Mouse (Mus musculus) midbrain, embryonic 15.5 days (tissue): Measurements from ENCODE around the gene Nnmt. TPM values are rescaled to one million over a fixed set of nuclear protein-coding genes. Genes with fewer than 3 reads are reported as not detected.

Experiments used
- ATAC-seq: fragments of 200-750 bp; cut with Nextera tagmentation; replicated peaks from 2 replicates; pipeline ENCODE4 v1.8.0; 2017; ENCODE audit warnings: moderate TSS enrichment
- H3K27ac ChIP-seq: fragments of 300-500 bp; sonication (generic); 2 replicates; pipeline ENCODE4 v1.5.1; 2015; ENCODE audit warnings: mild to moderate bottlenecking, inconsistent platforms
- H3K27me3 ChIP-seq: fragments of 300-500 bp; sonication (generic); replicated peaks from 2 replicates; pipeline ENCODE4 v1.6.1; 2015; ENCODE audit warnings: inconsistent platforms
- H3K36me3 ChIP-seq: fragments of 300-500 bp; sonication (generic); replicated peaks from 2 replicates; pipeline ENCODE4 v1.6.1; 2015; ENCODE audit warnings: inconsistent platforms
- H3K4me1 ChIP-seq: fragments of 300-500 bp; sonication (generic); 2 replicates; pipeline ENCODE4 v1.6.1; 2015; ENCODE audit warnings: inconsistent platforms
- H3K4me2 ChIP-seq: fragments of 300-500 bp; sonication (generic); 2 replicates; pipeline ENCODE4 v1.6.1; 2015; ENCODE audit warnings: inconsistent platforms, mild to moderate bottlenecking, moderate library complexity
- H3K4me3 ChIP-seq: fragments of 300-500 bp; sonication (generic); 2 replicates; pipeline ENCODE4 v1.5.1; 2015; ENCODE audit warnings: mild to moderate bottlenecking, inconsistent platforms
- H3K9ac ChIP-seq: fragments of 300-500 bp; sonication (generic); 2 replicates; pipeline ENCODE4 v1.6.1; 2015; ENCODE audit warnings: mild to moderate bottlenecking, inconsistent platforms
- H3K9me3 ChIP-seq: fragments of 300-500 bp; sonication (generic); 2 replicates; pipeline ENCODE4 v1.6.1; 2016; ENCODE audit warnings: inconsistent platforms
- WGBS: fragments of 180-500 bp; shearing (Covaris S2); methylation state at CpG from one replicate; pipeline ENCODE4 v1.1.7; 2015; ENCODE audit warnings: mixed read lengths; 5-methylcytosine and 5-hydroxymethylcytosine counted together
- polyA plus RNA-seq: library from polyadenylated mRNA; unstranded; fragments of >200 nt; fragmentation: Nextera tagmentation; extraction: Ambion mirVana; gene quantifications from 2 replicates; pipeline ENCODE4 v1.2.1, GENCODE M21; 2015

Nnmt gene
- 1.4 and 2.4 TPM in 2 replicates for polyA plus RNA-seq

DNA sequence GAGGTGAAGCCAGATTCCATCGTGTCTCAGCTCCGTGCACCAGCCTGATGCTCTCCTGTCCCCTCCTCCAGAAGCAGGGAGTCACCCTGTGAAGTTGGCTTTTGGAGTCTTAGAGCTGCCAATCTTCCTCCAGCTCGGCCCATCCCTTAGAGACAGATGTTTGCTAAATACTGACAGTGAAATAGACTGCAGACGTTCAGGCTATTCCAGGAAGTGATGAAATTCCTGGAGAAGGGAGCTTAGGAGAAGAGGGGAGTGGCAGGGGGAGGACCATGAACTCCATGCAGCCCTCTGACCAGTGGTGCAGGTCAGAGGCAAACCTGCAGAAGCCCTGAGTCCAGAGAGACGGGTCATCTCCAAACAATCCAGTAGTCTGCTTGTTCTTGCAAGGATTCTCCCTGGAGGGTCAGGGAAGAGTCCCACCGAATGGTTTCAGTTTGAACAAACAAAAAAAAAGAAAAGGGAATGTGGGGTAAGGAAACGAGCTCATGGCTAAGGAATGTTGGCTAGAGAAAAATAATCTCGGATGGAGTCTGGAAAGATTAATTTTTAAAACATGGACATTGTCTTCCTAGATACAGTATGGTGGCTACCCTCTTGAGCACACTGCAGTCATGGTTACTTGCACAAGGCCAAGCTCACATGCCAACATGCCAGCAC, at the start of gene Nnmt:
TSS of gene Nnmt (minus strand) at position 215 of the 660 bp plus-strand sequence.
- Histone ChIP-seq H3K9me3 (no peaks in the 10 kb centered on the region), H3K4me3 (no peak within 1 kb of the TSS), H3K4me2 (no peak within 1 kb of the TSS), H3K27me3 (no peaks in the 10 kb centered on the region), H3K27ac (no peak within 1 kb of the TSS), H3K4me1 (no peaks in the 10 kb centered on the region), H3K9ac (no peak within 1 kb of the TSS), H3K36me3 (no peaks in the 10 kb centered on the region)
- 55% methylated on average over 8 of the region's 8 CpGs for WGBS
- ATAC-seq = no peak

DNA sequence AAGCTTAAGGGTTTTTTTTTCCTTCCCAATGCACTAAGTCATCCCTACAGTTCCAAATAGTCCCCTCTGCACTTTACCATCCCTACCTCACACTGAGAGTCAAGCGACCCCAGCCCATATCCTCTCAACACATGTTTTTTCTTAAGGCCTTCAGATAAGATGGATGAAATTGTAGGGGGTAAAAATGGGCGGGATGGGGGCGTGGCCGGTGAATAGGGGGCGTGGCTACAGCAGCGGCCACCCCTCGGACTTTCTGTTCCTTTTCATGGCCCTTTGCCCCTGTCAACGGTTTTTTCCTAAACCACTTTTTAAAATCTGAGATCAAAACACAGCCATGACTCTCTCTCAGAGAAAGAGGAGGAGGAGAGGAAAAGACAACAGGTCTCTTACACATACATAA, 49.8 kb upstream of the Nnmt start:
- Histone ChIP-seq H3K36me3 (0 out of 2 replicates have a peak, but pooled peaks cover 3% of the 10 kb centered on the region), H3K9ac (no peak overlapping the region), H3K27me3 (no peaks in the 10 kb centered on the region), H3K27ac (no peak overlapping the region), H3K4me2 (no peak overlapping the region), H3K4me3 (no peak overlapping the region), H3K9me3 (no peaks in the 10 kb centered on the region), H3K4me1 (peaks cover 6% of the 10 kb centered on the region)
- ATAC-seq = no peak
- 10% methylated on average over 8 of the region's 8 CpGs for WGBS

DNA sequence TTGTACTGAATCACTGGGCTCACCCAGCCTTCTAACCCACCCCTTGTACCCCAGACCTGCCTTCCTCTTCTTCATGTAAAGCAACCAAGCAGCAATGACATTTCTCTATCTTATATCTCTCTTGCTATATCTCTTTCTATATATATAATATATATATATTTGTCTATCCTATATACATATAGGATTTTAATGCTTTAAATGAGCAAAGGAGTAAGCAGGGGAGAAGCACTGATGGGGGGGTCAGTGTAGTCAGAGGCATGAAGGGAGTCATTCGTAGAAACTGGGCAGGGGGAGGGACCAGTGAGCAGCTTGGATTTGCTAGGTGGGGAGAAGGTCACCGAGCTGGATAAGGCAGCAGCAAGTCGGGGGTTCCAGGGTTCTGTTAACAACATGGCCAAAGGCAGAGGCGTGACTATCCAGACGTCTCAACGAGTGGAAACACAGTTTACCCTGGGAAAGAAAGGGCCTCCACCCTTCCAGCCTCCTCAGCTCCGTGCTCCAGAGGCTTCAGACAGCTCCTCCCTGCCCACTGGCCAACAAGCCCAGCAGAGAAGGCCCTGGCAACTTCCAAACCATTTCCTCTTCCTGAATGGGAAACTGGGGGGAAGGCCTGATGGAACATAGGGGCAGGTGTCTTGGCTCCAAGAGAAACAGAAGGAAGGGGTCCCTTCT, 48.6 kb upstream of the Nnmt start:
- H3K27me3 ChIP-seq = no peaks in the 10 kb centered on the region
- H3K4me1 ChIP-seq = peaks cover 18% of the 10 kb centered on the region
- H3K9me3 ChIP-seq = no peaks in the 10 kb centered on the region
- no peak overlapping the region for H3K27ac ChIP-seq
- H3K9ac ChIP-seq = no peak overlapping the region
- no peaks in the 10 kb centered on the region for H3K36me3 ChIP-seq
- ATAC-seq = no peak
- WGBS = 44% methylated on average over 7 of the region's 7 CpGs
- no peak overlapping the region for H3K4me3 ChIP-seq
- H3K4me2 ChIP-seq = no peak overlapping the region

- Histone ChIP-seq H3K4me3 (no peak overlapping the region), H3K9me3 (no peaks in the 10 kb centered on the region), H3K36me3 (no peaks in the 10 kb centered on the region), H3K9ac (no peak overlapping the region), H3K4me2 (no peak overlapping the region), H3K4me1 (peaks cover 31% of the 10 kb centered on the region), H3K27ac (no peak overlapping the region), H3K27me3 (no peaks in the 10 kb centered on the region)
- no peak for ATAC-seq
- WGBS = 37% methylated on average over 4 of the region's 4 CpGs
Measured at GRCm38 (mm10) chr9:48652026-48652425, 47.1 kb upstream of the Nnmt start.

DNA sequence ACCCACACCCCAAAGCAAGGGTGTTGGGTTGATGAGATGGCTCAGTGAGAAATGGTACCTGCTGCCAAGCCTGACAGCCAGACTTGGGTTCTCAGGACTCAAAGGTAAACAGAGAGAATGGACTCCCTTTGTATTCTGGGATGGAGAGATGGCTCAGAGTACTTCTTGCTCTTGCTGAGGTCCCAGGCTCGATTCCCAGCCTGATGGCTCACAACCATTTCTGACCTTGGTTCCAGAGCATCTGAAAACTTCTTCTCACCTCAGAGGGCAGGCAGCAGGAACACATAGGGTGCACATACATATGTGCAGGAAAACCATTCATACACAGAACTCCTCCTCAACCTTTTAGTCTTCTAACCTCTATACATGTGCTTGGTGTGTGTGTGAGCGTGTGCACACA, 45.9 kb upstream of the Nnmt start:
- Histone ChIP-seq H3K27me3 (no peaks in the 10 kb centered on the region), H3K9me3 (no peaks in the 10 kb centered on the region), H3K27ac (no peak overlapping the region), H3K4me3 (no peak overlapping the region), H3K4me1 (peaks cover 31% of the 10 kb centered on the region), H3K9ac (no peak overlapping the region), H3K4me2 (no peak overlapping the region), H3K36me3 (no peaks in the 10 kb centered on the region)
- WGBS = 73% methylated on average over 2 of the region's 2 CpGs
- ATAC-seq = no peak

GRCm38 (mm10) chr9:48649851-48650685, 45.1 kb upstream of the Nnmt start:
- no peak overlapping the region for H3K27ac ChIP-seq
- H3K9me3 ChIP-seq = no peaks in the 10 kb centered on the region
- peaks cover 32% of the 10 kb centered on the region for H3K4me1 ChIP-seq
- no peak overlapping the region for H3K4me3 ChIP-seq
- H3K4me2 ChIP-seq = peak overlapping the region; percentile 44; the same call in 1 of the 2 replicates
- H3K27me3 ChIP-seq = no peaks in the 10 kb centered on the region
- no peak for ATAC-seq
- H3K36me3 ChIP-seq = no peaks in the 10 kb centered on the region
- WGBS = 25% methylated on average over 17 of the region's 17 CpGs
- H3K9ac ChIP-seq = 0 out of 2 replicates have a peak overlapping the region, but pooled peaks have one; percentile 7

- H3K9ac ChIP-seq = 0 out of 2 replicates have a peak overlapping the region, but pooled peaks have one; percentile 7
Measured at GRCm38 (mm10) chr9:48649098-48649766, 44.3 kb upstream of the Nnmt start.

GRCm38 (mm10) chr9:48648285-48649097, 43.5 kb upstream of the Nnmt start:
- ATAC-seq = no peak
- Histone ChIP-seq H3K27me3 (no peaks in the 10 kb centered on the region), H3K36me3 (no peaks in the 10 kb centered on the region), H3K9me3 (no peaks in the 10 kb centered on the region), H3K4me2 (no peak overlapping the region), H3K9ac (no peak overlapping the region), H3K4me3 (no peak overlapping the region), H3K4me1 (peaks cover 32% of the 10 kb centered on the region), H3K27ac (no peak overlapping the region)
- 25% methylated on average over 12 of the region's 12 CpGs for WGBS

More at GRCm38 (mm10) chr9:48649098-48649766, 44.3 kb upstream of the Nnmt start:
- no peak overlapping the region for H3K27ac ChIP-seq
- no peaks in the 10 kb centered on the region for H3K36me3 ChIP-seq
- WGBS = 2% methylated on average over 22 of the region's 22 CpGs
- H3K4me2 ChIP-seq = peak overlapping the region; percentile 44
- peak overlapping the region; percentile 12; the same call in 1 of the 2 replicates for H3K4me3 ChIP-seq
- no peaks in the 10 kb centered on the region for H3K27me3 ChIP-seq
- H3K9me3 ChIP-seq = no peaks in the 10 kb centered on the region
- peaks cover 32% of the 10 kb centered on the region for H3K4me1 ChIP-seq
- peak; percentile 53 for ATAC-seq

DNA sequence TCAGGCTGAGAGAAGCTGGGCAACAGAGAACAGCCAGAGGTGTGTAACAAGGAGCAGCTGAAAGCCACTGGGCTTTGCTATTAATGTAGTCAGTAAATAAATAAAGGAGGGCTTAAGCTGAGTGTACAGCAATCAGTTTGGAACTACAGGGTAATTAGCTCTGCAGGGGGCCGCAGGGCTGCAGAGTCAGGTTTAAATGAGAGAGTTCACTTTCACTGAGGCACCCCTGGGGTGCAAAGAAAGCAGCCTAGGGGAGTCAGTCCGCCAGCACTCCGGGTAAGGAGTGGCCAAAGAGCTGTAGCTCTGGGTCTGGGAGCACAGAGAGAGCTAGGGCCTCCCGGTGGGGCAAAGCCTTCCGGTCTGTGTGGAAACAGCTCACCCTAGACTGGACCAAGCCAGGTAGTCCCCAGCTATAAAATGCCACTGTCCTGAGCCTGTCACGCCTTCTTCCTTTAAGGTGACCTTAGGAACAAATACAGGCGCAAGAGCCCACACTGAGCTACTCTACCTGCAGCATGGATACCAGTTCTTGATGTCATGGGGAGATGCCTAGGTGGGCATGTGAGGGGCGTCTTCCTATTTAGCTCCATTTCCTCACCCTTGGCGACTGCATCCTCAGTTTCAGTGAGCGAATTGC, 42.8 kb upstream of the Nnmt start:
- Histone ChIP-seq H3K27me3 (no peaks in the 10 kb centered on the region), H3K4me1 (peaks cover 32% of the 10 kb centered on the region), H3K4me2 (no peak overlapping the region), H3K4me3 (no peak overlapping the region), H3K27ac (no peak overlapping the region), H3K36me3 (no peaks in the 10 kb centered on the region), H3K9me3 (no peaks in the 10 kb centered on the region), H3K9ac (no peak overlapping the region)
- ATAC-seq = no peak
- 26% methylated on average over 10 of the region's 10 CpGs for WGBS

DNA sequence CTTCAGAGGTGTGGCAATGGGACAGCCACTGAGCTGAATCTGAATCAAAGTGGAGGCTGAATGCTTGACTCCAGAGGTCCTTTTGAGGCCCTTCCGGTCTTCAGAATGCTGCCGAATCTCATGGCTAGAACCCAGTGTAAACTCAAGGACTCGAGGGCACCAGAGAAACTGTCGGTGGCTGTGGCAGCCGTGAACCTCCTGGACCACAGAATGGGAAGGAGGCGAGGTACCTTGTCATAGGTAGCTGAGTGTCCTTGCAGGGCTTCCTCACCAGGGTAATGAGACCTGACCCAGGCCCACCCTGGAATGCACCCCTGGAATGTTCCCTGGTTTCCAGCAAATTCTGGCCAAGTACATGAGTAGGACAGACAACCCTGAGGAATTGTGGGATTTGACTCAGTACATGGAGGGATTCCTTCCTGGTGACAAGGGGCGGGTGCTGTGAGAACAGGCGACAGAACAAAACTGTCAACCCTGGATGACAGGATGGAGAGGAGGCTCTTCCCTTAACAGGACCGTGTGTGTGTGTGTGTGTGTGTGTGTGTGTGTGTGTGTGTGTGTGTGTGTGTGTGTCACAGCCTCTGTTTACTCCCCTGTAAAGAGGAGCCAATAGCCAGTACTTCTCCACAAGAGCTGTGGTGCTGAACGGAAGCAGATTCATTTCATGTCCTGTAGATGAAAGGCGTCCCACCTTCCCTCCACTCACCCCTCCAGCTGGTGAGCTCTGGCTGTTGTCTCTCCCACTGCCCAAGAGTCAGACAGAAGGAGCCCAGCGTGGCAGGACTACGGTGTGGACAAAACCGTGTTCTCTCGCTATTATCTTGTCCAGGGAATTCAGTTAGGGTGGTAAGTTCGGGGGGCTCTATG, 42.1 kb upstream of the Nnmt start:
- ATAC-seq = no peak
- Histone ChIP-seq H3K27me3 (no peaks in the 10 kb centered on the region), H3K9ac (no peak overlapping the region), H3K36me3 (no peaks in the 10 kb centered on the region), H3K4me3 (no peak overlapping the region), H3K4me2 (no peak overlapping the region), H3K27ac (no peak overlapping the region), H3K9me3 (no peaks in the 10 kb centered on the region), H3K4me1 (peaks cover 32% of the 10 kb centered on the region)
- 42% methylated on average over 16 of the region's 16 CpGs for WGBS
